Mouse (Mus musculus): ENCODE measurements around the gene Nxnl1. TPM values are rescaled to one million over a fixed set of nuclear protein-coding genes. Genes with fewer than 3 reads are reported as not detected.
"Not testable (repeated sequence)": the region's sequence is repeated elsewhere in the genome, so short reads cannot be mapped to it uniquely, and the experiment has no call there.

Gene Nxnl1
- total RNA-seq, 2 experiments from 2014 or later, result 0.19 TPM; not detected in 1

DNA sequence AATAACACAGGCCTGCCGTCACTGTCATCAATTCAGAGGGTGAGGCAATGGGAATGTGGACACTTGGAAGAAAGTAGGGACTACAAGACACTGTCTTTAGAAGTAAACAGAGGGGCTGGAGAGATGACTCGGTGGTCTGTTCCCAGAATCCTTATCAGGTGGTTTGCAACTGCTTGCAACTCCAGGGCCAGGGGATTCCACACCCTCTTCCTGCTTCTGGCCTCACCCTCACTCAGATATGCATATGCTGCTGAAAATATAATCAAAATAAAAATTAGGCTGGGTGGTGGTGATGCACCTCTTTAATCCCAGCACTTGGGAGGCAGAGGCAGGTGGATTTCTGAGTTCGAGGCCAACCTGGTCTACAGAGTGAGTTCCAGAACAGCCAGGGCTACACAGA, 6.3 kb downstream of the Nxnl1 start:
- intact Hi-C loops (cut with DNase I), result loop anchor here (5.0 kb wide), 1 partner anchor 172 kb away; no protein-coding TSS in a partner anchor
- DNase-seq, result no peak

DNA sequence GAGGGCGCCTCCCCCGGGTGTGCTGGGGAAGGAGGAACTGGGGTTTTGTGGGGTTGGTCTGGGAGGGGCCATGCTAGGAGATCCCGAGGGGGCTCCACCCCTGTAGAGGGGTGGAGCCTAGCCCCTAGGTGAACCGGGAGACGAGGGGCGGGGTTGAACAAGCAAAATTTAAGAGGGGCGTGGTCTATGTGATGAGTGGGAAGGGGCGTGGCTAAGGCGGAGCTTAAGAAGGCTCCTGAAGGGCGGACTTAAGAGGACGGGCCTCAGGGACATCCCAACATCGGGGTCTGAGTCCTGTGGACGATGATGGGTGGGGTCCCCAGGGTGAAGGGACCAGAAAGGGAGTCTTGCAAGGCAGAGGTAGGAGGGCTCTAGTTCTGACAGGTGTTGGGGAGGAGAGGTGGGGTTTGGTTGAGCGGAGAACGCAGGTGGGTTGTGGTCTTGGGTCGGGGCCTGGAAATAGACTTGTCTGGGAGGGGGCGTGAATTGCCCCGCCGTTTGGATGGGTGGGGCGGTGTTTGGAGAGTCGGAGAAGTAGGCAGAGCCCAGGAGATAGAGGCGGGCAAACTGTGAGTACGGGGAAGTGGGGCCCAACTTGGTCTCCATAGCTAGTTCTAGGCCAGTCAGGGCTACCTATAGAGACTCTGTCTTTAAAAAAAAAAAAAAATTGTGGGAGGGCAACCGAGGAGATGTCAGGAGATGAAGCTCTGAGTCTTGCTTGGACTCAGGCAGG, 7.3 kb downstream of the Nxnl1 start:
- intact Hi-C loops (cut with DNase I), result no loop called here

DNA sequence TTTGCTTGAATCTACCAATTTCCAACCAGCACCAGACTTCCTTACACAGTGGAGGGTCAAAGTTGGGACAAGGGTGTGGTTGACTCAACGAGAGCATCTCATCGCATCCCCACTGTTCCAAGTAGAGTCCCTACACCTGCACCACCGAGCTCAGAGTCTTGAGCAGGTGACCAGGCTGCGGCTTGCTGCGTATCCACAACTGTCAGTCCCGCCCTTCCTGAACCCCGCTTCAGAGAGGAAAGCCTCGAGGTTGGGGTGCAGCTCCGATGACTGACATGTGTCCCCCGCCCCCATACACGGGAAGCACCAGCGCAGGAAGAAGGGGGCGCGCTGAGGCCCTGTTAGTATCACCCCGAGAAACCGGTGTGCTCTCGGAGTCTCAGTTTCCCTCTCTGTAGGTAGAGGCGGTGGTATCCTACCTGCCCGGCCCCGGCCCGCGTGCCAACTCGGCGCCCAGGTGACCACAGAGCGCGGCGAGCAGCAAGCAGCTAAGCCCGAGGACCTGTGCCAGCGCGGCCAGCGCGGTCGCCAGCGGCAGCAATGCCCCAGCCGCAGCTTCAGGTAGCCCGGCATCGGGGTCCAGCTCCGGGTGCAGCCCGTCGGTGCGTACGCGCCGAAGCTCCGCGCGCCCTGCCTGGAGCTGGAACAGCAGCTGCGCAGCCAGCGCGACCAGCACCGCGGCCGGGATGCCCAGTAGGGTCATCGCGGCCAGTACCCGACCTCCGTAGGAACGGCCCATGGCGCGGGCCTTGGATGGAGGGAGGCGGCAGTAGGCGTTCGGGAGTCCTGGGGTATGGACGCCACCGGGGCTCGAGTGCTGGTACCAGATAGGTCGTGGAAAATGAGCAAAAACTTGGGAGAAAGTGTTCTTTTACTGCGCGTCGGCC, 8.1 kb downstream of the Nxnl1 start, which contains the start of gene Tmem221:
Tmem221 (minus strand) TSS at position 801 of the 887 bp plus-strand sequence.
- intact Hi-C loops (cut with DNase I), result no loop called here
- no peak for DNase-seq

More for the DNA sequence above, 7.3 kb downstream of the Nxnl1 start:
- peak; percentile 43 to 63 for DNase-seq

DNA sequence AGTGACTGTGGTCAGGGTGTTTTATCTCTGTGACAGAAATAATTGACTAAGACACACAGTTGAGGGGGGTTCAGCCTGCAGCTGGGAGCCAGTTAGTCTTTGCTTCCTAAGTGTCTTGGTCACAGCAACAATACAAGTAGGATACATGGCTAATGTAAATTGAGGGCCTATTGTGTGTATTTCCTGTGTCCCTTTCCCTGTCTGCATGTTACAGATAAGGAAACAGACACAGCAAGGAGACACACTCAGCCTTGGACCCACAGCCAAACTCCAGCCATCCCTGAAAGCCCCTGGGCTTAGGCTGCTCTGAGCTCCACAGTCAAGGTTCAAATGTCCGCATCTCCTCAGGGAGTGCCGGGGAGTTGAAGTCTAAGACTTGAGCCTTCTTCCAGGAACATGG, 11.8 kb downstream of the Nxnl1 start:
- DNase-seq, result no peak
- intact Hi-C loops (cut with DNase I), result no loop called here

DNA sequence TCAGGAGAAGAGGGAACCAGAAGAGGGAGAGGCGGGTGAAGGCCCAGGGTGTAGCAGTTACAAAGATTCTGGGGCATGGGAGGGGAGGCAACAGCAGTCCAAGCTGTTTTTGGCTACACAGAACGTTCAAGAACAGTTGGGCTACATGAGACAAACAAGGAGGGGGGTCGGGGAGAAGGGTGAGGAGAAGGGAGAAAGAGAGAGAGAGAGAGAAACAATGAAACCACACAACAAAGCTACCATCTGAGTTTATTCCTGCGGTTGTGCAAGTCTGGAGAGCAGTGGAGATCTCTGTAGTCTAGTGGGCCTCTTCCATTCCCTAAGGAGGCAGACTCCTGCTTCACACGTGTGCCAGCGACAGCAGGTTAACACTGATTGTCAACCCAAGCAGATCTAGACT, 12.4 kb downstream of the Nxnl1 start:
- intact Hi-C loops (cut with DNase I), result no loop called here
- no peak for DNase-seq

DNA sequence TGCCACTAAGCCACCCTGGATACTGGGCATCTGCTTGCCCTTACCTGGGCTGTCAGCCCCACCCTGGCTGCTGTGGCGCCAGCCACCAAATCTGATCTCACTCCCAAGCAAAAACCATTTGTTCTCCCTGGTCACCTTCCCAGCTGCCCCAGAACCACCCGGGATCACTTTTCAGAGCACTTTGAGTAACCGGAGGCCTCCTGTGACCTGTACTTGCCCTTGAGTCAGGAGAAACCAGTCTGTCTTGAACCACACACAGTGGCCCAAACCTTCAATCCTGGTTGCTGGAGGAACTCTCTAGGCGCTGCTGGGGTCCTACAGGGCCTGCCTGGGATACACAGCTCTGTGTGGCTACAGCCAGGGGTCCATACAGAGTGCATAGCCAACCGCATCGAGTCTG, 13.6 kb downstream of the Nxnl1 start:
- DNase-seq, result no peak
- intact Hi-C loops (cut with DNase I), result no loop called here

DNA sequence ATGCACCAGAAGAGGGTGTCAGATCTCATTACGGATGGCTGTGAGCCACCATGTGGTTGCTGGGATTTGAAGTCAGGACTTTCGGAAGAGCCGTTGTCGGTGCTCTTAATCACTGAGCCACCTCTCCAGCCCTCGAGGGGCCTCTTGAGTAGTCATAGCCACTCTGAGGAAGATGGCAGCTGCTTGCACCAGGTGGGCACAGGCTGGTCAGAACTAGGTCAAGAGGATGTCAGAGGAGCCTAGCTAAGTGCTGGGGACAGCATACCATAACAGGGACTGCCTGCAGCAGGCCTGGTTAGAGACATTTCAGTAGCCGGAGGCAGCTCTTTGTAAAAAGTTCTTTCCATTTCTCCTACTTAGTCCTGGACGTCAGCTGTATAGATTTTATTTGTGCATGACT, 15.6 kb downstream of the Nxnl1 start:
- no peak for DNase-seq
- intact Hi-C loops (cut with DNase I), result no loop called here

DNA sequence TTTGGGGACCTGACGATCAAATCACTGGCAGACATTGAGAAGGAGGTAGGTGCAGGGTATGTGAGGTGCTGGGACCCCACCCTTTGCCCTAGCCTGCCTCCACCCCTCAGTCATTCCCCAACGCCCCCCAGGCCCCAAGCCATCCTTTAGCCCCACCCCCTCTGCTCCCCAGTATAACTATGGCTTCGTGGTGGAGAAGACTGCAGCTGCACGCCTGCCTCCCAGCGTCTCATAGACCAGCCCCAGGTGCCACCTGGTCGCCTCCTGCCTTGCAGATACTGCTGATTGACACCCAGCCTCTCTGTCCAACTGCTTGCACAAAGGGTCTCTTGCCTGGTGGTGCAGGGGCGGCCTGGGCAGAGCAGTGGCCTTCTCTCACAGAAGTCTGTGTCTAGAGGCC, 18.8 kb downstream of the Nxnl1 start:
- intact Hi-C loops (cut with DNase I), result no loop called here

DNA sequence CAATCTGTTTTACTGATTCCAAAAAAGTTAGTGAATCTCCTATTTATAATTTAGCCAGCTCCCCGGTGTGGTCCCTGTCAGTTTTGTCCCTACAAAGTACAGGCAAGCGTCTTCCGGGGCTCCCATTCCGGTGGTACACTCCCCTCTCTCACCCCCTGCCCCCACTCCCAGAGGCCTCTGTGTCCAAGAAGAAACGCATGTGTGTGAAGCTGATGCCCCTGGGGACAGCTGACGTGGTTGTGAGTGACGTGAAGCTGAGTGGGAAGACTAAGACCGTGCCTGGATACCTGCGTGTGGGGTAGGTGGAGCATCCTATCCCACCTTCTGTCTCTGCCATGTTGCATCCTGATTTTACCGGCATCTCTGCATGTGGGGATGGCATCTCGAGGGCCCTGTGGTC, 21.3 kb downstream of the Nxnl1 start:
- intact Hi-C loops (cut with DNase I), result no loop called here
- no peak for DNase-seq

More for the DNA sequence above, 18.8 kb downstream of the Nxnl1 start:
- no peak for DNase-seq

DNA sequence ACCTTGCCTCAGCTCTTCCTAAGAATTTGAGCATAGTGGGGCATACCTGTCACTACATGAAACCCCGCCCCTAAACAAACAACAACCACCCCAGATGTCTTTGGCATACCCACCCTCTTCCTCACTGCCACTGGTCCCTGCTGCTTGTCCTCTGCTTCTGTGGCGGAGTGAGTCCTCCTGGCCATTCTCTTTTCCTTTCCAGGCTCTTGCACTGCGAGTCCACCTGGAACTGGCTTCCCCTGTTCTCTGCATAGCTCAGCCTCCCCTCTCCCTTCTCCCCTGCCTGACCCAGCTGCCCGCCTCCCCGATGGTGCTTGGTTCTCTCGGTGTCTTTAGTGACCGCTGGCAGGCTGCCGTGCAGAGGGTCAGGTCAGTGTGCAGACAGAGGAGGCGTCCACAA, 22.6 kb downstream of the Nxnl1 start:
- DNase-seq, result no peak
- intact Hi-C loops (cut with DNase I), result no loop called here

DNA sequence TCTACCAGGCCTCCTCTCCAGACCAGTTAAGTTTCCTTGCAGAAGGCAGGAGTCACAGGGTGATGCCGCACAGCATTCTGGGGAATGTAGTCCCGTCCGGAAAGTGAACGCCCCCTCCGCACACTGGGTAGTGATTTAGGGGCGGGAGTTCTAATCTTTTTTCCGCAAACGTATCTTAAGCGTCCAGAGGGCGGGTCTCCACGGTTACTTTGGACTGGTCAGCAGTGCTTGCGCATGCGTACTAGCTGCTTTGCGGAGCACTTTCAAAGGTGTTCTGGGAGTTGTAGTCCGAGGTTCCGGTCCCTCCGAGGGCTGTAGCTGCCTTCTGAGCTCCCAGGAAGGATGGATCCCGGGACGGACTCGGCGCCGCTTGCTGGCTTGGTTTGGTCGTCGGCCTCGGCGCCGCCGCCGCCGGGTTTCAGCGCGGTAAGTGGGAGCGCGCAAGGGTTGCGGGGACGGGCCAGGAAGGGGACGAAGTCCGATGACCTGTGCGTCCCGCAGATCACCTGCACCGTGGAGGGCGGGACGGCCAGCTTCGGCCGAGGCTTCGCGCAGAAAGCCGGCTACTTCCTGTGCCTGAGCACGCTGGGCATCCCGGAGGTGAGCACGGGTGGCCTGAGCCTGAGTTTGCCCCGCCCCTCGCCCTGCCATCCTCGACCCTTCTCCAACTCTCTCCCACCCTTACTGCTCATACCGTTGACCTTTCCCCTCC, 23.6 kb downstream of the Nxnl1 start, which contains the start of gene Mvb12a:
Mvb12a (plus strand) TSS at position 291 of the 712 bp plus-strand sequence.
- intact Hi-C loops (cut with DNase I), result no loop called here
- peak; percentile 92 to 94 for DNase-seq

DNA sequence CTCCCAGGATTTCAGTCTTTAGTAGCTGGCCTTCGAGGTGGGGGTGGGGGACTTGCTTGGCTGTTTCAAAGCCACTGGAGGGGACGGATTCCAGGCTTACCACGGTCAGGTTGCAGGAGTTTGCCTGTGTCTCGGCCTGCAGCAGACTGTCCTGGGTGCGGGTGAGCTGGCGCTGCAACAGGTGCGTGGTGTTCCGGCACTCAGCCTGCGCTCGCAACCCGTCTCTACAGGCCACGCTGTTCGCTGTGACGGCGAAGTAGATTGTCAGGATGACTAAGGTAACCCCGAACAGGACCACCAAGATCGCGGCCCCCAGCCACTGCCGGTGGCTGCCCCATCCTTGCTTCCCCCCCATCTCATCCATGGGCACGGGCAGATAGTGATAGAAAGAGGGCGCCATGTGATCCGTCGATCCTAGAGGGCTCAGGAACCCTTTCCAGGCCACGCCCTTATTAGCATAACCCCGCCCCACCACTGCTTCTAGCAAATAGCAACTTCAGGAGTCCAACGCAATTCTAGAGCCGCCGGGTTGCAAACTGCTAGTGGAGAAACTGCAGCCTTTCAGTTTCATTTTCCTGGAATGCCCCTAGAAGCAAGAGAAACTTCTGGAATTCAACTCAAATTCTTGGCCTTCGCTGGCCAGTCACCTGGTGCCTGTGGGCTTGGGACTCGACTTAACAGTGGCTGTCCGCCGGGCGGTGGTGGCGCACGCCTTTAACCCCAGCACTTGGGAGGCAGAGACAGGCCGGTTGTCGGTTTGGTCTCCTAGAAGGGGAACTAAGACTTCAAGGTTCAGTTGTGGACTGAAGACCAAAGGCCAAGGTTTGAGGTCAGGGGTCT, 29.2 kb downstream of the Nxnl1 start, which contains the start of gene Bst2:
Bst2 (minus strand) TSS at position 429 of the 840 bp plus-strand sequence.
- DNase-seq, result peak; percentile 85 to 90
- intact Hi-C loops (cut with DNase I), result no loop called here

DNA sequence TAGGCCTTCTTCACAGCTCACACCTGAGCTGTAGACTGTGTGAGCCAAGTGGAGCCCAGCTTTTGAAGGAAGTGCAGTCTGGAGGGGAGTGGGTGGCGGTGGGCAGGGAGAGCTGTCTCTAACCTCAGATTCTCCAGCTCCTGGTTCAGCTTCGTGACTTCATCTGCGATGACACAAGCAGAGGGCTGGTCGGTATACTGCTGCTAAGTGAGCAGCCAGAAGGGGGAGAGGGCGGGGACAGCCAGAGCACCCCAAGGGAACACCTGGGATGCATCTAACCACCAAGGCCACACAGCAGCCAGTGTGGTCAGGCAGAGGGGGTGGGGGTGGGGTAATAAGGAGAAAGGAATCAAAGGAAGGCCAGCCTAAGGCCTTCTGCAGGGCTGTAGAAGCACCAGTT, 30.7 kb downstream of the Nxnl1 start:
- no peak for DNase-seq
- intact Hi-C loops (cut with DNase I), result no loop called here

DNA sequence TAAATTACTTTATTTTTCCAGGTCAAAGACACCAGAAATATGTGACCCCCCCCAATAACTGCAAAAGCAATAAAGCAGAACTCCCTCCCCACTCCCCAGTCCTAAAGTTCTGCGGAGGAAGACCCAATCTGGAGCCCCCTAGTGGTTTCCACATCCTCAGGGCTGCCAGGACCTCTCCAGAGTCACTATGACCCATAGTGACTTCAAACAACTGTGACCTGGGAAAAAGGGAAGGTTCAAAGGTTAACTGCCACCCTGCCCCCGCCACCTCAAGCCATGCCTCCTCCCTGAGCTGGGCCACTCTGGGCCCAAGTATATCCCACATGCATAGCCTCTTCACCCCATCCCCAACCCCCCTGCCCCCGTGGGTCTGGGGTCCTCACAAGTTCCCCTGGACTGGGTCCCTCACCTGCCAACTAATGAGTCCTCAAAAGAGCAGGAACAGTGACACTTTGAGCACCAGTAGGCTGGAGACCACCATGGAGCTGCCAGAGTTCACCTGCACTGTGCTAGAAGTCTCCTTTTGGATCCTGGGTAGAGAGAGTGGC, 32.1 kb downstream of the Nxnl1 start:
- intact Hi-C loops (cut with DNase I), result no loop called here

DNA sequence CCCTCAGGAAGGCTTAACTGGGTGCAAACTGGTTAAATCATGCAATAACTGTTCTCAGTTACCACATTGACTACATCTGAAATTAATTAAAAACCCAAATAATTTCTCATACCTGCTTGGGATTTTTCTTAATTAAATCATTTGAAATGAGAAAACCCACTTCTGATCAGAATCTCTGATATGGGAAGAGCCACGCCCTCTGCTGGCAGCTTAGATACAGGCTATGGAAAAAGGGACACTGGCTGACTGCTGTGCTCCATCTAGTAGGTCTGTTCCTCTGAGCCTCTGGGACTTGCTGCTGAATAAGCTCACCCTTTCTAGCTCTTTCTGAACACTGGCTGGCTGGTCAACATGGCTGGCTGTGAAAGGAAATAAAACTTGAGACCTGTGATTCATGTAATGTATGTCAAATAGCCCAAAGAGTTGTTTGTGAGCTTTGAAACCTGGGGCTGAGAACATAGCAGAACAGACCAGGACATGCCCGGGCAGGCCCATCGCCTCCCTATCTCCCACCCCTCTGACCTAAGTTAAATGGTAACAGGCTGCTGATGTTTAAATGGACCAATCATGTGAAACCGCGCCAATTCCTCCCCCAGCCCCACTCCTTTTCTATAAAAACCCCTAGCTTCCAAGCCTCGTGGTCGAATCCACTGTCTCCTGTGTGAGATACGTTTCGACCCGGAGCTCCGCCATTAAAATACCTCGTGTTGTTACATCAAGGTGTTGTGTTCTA, 35.5 kb downstream of the Nxnl1 start:
- DNase-seq; intact Hi-C loops (cut with DNase I): not testable (repeated sequence)

More for the DNA sequence above, 32.1 kb downstream of the Nxnl1 start:
- DNase-seq, result no peak

DNA sequence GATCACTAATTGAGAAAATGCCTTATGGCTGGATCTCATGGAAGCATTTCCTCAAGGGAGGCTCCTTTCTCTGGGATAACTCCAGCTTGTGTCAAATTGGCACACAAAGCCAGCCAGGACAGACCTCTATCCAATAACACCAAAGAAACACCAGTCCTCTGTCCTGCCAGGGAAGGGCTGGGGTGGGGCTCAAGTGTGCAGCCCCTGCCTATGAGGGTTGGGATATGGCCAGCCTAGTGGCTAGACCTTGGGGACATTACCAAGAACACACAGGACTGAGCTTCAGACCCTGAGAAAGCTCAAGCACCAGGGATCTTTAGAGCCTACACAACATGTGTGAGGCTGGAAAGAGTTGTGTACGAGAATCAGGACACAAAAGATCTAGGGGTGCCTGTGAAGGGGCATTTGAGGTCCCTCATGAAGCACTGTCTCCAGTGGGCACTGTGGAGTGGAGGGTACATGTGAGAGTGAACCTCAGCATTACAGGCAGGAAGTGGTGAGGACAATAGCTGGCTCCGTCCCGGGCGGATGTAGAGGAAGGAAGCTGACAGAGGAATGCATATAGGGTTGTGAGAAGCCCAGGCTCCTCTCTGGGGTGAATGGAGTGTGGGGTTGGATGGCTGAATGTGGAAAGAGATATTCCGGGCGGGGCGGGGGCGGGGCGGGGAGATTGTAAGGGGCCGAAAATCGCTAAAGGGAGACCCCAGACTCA, 37.9 kb downstream of the Nxnl1 start:
- DNase-seq, result peak in 1 of 2 experiments; percentile 41
- intact Hi-C loops (cut with DNase I), result no loop called here

DNA sequence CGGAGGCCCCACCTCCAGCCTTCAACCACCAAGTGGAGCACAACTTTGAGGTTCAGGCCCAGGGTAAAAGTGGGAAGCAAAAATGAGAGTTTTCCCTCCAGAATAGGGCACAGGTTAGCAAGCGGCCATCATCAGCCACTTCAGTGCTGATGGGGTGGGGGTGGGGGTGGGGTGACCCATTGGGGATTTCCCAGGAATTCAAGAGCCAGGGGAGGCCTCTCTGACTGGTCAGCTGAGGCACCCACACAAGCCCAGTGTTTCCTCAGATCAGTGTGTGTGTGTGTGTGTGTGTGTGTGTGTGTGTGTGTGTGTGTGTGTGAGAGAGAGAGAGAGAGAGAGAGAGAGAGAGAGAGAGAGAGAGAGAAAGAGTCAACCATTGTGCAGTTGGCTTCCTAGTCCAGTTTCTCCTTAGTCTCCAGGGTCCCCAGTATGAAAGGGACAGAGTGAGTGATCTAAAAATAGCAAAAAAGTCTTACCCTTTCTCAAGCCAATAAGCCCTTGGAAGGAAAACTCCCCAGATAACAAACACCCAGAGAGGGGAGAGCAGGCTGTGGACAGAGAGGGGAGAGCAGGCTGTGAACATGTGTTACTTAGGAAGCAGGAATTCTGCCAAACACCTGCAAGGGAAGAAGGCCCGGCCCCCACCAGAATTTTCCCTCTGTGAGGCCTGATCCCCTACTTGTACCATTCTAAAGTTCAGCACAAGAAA, 39.1 kb downstream of the Nxnl1 start:
- no peak for DNase-seq
- intact Hi-C loops (cut with DNase I), result no loop called here

DNA sequence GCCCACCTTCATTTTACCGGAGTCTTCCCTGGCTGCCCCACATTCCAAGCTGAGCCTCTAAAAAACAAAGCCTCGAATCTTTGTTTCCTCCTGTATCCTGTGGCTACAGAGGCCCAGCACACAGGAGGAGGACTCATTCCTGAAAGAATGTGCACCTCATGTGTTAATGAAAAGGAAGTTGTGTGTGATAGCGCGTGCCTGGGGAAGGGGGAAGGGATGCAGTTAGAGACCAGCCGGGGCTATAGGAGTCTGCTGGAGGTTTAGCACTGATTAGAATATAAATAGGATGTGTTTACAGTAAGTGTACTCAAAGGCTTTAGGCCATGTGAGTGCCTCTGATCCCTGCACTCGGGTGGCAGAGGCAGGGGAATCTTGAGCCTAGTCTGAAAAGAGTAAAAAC, 40.1 kb downstream of the Nxnl1 start:
- DNase-seq, result no peak
- intact Hi-C loops (cut with DNase I), result no loop called here
